Mouse (Mus musculus) Patski (cell line): ENCODE results near the gene Sirt5. TPM values are rescaled to one million over a fixed set of nuclear protein-coding genes. Genes with fewer than 3 reads are reported as not detected.

ENCODE experiments used
- ATAC-seq: fragments of 100-300 bp; one replicate; pipeline ENCODE4 v1.8.0; 2021
- CTCF ChIA-PET: fragments of 350-600 bp; sonication (Branson Sonifier 250); formaldehyde crosslinking; loops from one replicate; lab custom pipeline; 2022; ENCODE audit warnings: inconsistent platforms; lab: Charles Lee
- POLR2A ChIA-PET: fragments of 350-600 bp; sonication (Branson Sonifier 250); formaldehyde crosslinking; loops from one replicate; lab custom pipeline; 2022; ENCODE audit warnings: antibody characterized with exemption, inconsistent platforms; lab: Charles Lee
- DNase-seq: peaks from one replicate; pipeline ENCODE4 v3.0.0-alpha.2; 2011; ENCODE audit warnings: low read depth, low spot score
- H3K27me3 ChIP-seq: fragments of 371-371 bp; one replicate; pipeline ENCODE4 v1.5.1; 2021
- CTCF ChIP-seq: fragments of 100-300 bp; IDR thresholded peaks from one replicate; pipeline ENCODE4 v1.5.1; 2021
- in situ Hi-C: fragments of 300-500 bp; cut with MboI; formaldehyde crosslinking; loops from 3 replicates; pipeline ENCODE4 v1.11.1; 2018; ENCODE audit warnings: low pct_unique_long_range_greater_than_20kb, mixed read lengths
- polyA plus RNA-seq: library from polyadenylated mRNA; unstranded; gene quantifications from one replicate; pipeline ENCODE4 v1.2.3, GENCODE M21; 2021

Sirt5 gene
- polyA plus RNA-seq, 1 experiment from 2014 or later, result 24.8 TPM

DNA sequence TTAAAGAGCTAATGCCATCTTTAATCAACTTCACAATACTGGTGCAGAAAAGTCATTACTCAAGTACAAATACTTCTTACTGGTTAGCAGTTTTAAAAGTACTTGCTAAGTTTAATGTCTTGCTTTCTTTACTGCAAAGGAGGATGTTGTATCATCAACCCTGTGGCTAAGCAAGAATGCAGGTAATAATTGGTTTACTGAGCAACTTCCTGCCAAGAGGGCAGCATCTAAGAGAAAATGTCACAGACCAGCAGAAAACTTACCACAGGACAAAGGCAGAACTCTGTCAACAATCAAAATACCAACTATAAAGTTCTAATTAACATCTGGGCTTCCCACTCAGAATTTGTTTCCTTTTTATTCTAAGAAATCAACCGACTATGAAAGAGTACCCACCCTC, 50.0 kb downstream of the Sirt5 start:
- POLR2A ChIA-PET, result no interaction called here
- in situ Hi-C loops, result no loop called here
- no peak for ATAC-seq
- no peak for DNase-seq
- H3K27me3 ChIP-seq, result no peaks in the 10 kb centered on the region
- TF ChIP-seq CTCF, result no peak
- CTCF ChIA-PET, result interaction anchor here (1.4 kb wide), 1 partner anchor 132 kb away, joined by 3 read pairs; no protein-coding TSS in a partner anchor

- ChIA-PET POLR2A (no interaction called here), CTCF (interaction anchor here (0.6 kb wide), 1 partner anchor 51 kb away, joined by 3 read pairs; no protein-coding TSS in a partner anchor)
- TF ChIP-seq CTCF, result no peak
- H3K27me3 ChIP-seq, result no peaks in the 10 kb centered on the region
- DNase-seq (no peak), ATAC-seq (no peak)
- in situ Hi-C loops, result no loop called here
These were observed 63.1 kb downstream of the Sirt5 start for GRCm38 (mm10) chr13:43428436-43428835.

GRCm38 (mm10) chr13:43433395-43433794, 68.1 kb downstream of the Sirt5 start:
- in situ Hi-C loops, result no loop called here
- DNase-seq, result no peak
- TF ChIP-seq CTCF, result no peak
- ATAC-seq, result no peak
- ChIA-PET CTCF (no interaction called here), POLR2A (no interaction called here)
- no peaks in the 10 kb centered on the region for H3K27me3 ChIP-seq

DNA sequence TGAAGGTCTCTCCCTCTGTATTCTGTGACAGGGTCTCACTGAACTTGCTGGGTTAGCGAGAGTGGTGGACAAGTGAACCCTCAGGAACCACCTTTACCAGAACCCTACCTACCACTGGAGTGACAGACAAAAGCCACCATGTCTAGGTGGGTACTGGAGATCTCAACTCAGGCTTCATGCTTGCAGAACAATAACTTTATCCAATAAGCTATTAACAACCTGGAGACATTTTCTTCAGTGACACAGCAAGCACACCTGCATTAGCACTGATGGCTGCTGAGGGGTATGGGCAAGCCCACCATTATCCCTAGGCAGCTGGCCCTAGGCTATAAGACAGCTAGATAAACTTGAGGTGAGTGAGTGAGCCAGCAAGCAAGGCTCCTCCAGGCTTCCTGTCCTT, 75.1 kb downstream of the Sirt5 start:
- ATAC-seq (no peak), DNase-seq (no peak)
- TF ChIP-seq CTCF, result no peak
- CTCF ChIA-PET, result no interaction called here
- POLR2A ChIA-PET, result no interaction called here
- H3K27me3 ChIP-seq, result no peaks in the 10 kb centered on the region
- in situ Hi-C loops, result no loop called here

DNA sequence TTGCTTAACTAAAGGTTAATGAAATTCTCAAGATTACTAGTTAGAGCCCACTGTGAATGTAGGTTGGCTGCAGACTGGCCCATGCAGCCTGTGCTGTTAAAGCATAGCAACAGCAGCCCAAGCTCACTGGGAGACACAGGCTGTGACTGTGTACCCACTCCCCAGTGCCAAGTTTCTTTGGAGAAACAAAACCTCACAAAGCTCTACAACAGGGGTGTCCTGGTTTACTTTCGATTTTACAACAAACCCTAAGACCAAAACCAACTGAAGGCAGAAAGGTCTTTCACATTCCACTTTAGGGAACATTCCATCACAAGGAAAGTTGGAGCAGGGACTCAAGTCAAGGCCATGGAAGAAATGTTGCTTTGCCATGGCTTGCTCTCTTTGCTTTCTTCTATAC, 77.3 kb downstream of the Sirt5 start:
- POLR2A ChIA-PET, result no interaction called here
- DNase-seq (no peak), ATAC-seq (no peak)
- H3K27me3 ChIP-seq, result no peaks in the 10 kb centered on the region
- TF ChIP-seq CTCF, result no peak
- in situ Hi-C loops, result no loop called here
- CTCF ChIA-PET, result no interaction called here

GRCm38 (mm10) chr13:43443706-43444105, 78.4 kb downstream of the Sirt5 start:
- ATAC-seq, result no peak
- no peak for TF ChIP-seq CTCF
- in situ Hi-C loops, result no loop called here
- POLR2A ChIA-PET, result no interaction called here
- H3K27me3 ChIP-seq, result no peaks in the 10 kb centered on the region
- CTCF ChIA-PET, result interaction anchor here (1.3 kb wide), 1 partner anchor 10 kb away, joined by 3 read pairs; no protein-coding TSS in a partner anchor
- no peak for DNase-seq

DNA sequence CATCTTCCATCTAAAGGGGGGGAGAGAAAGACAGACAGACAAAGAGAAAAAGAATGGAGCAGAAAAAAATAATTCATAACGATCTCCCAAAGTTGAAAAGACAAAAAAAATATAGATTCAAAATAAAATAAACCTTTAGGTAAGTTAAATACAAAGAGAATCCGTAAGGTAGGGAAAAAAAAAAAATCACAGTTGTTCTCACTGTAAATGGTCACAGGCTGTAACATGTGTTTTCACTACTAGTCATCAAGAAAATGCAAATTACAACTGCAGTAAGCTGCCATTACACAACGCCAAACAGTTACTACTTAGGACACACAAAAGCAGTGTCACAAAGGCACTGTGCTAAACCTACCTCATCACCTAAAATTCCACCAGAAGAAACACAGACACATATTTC, 79.4 kb downstream of the Sirt5 start:
- no peak for TF ChIP-seq CTCF
- ChIA-PET CTCF (no interaction called here), POLR2A (no interaction called here)
- ATAC-seq (no peak), DNase-seq (no peak)
- no peaks in the 10 kb centered on the region for H3K27me3 ChIP-seq
- in situ Hi-C loops, result no loop called here

Other genes starting within 250 kb of the Sirt5 start
- gene Tbc1d7, start 194.0 kb upstream of the Sirt5 start, polyA plus RNA-seq, result 18.0 TPM
- gene Gfod1, start 61.3 kb upstream of the Sirt5 start, polyA plus RNA-seq, result 1.3 TPM
- 162 TPM for gene Nol7, start 32.9 kb downstream of the Sirt5 start, polyA plus RNA-seq
- 68.0 TPM for gene Ranbp9, start 115.8 kb downstream of the Sirt5 start, polyA plus RNA-seq
- gene Mcur1, start 194.7 kb downstream of the Sirt5 start, polyA plus RNA-seq, result 13.4 TPM